Mouse (Mus musculus): Measurements from ENCODE around the gene Ms4a6b.

- TF ChIP-seq GATA1 (IDR thresholded peaks at IDR 0.05; ENCODE audit: borderline replicate concordance, low read length) (no peak), FLI1 (IDR thresholded peaks at IDR 0.05; ENCODE audit: low read length) (no peak)
These were observed 31.6 kb downstream of the Ms4a6b start for GRCm38 (mm10) chr19:11547911-11548310.

Measured in megakaryocyte, embryonic 14.5 days (primary cell).